Mouse (Mus musculus): Measurements from ENCODE around the gene Kcnk1.

Gene Kcnk1

DNA sequence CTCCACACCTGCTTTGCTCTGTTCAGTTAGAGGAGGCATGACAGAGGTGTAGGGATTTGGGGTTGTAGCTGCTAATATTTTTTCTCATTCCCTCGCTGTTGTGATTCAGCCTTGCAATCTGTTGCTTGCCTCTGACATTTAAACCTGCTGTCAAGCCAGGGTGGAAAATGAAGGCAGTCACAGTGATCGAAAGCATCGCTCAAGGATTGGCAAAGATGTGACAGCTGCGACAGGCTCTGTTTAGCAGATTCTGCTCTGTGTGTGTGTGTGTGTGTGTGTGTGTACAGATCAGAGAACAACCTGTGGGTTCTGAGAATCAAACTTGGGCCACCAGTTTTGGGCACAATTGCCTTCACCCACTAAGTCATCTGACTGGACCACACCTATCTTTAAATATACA lies 50.8 kb downstream of the Kcnk1 start:
- no peak for DNase-seq (ENCODE audit: low read depth, low spot score)

DNA sequence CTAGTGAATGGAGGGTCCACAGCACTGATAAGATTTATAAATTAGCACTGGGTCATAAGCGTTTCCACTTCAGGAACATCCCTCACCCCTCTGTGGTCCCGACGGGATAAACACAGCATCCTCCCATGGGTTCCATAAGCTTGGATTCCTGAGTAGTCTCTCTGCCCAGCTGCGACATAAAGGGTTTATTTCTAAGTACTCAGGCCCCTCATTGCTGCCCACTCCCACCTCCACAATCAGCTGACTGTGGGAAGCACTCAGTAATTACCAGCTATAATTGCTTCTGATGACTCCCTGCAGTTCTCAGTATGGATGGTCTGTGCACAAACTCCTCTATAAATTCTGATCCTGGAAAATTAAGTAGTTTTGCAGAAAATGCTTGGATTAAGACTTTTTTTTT lies 58.9 kb downstream of the Kcnk1 start:
- no peak for DNase-seq (ENCODE audit: low read depth, low spot score)

GRCm38 (mm10) chr8:126058876-126059275 lies 63.9 kb downstream of the Kcnk1 start:
- DNase-seq (ENCODE audit: low read depth, low spot score), result no peak

- DNase-seq (ENCODE audit: low read depth, low spot score), result no peak
Observed at GRCm38 (mm10) chr8:126062844-126063243, 67.9 kb downstream of the Kcnk1 start.

DNA sequence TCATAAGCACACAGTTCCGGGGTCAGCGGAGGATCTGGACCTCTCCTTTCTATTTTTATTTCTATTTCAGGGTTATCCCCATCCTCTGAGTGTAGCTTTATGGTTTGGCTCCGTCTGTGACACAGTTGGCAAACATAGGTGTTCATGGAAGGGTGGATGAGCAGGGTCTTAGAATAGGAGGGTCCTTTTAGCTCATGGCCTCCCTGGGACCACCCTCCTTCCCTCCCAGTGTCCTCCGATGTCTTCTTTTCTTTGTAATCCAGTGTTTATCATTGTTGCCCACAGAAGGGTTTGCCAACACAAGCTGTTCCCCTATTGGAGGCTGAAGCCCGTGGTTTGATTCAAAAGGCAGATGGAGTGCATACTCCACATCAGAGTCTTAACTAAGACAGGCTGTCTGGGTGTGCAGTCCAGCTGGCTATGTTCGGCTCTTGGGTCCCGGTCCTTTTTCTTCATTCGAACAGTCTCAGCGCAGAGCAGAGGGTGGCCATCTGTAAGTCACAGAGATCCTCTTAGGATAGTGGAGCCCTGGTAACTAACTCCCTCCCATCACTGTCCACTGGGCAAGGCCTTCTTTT lies 69.0 kb downstream of the Kcnk1 start:
- DNase-seq (ENCODE audit: low read depth, low spot score), result no peak

DNA sequence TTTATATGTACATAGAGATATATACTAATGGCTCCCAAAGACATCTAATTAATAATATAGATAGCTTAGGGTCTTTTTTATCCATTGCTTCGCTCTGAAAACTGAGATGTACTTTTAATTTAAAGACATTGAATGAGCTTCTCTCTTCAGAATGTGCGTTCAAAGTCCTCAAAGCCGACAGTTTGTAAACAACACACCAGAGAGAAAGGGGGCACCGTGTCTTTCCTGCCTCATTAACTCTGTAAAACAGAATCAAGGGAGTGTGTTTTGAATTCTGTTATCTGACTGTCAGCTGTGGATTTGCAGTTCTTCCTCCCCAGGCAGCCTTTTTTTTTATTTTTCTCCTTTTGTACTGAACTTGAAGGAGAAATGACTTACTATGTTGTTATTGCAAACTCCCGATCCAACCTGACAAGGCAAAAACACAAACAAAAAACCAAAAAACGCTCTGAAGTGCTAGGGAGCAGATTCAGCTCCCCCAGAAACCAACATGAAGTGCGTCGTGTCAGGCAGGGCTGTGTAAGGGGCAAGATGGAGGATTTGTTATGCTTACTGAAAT lies 69.7 kb downstream of the Kcnk1 start:
- no peak for DNase-seq (ENCODE audit: low read depth, low spot score)

DNA sequence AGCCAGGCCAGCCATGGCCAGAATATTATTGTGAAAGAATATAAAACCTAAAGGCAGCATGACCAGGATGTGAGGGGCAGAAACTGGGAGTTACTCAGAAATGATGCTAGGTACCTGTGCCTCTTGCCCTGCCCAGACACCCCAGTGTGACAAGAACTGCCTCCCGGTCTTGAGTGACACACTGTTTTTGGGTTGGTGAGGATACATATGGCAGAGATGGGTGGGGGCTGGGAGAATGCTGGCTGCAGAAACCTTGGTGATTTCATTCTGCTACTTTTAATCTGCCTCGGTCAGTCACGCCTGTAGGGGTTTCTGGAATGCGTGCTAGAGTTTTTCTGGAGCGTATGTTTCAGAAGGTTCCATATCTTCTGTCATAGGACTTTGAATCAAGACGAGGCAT lies 72.3 kb downstream of the Kcnk1 start:
- no peak for DNase-seq (ENCODE audit: low read depth, low spot score)

GRCm38 (mm10) chr8:126068136-126068535 lies 73.2 kb downstream of the Kcnk1 start:
- DNase-seq (ENCODE audit: low read depth, low spot score), result no peak

- no peak for DNase-seq (ENCODE audit: low read depth, low spot score)
Observed at GRCm38 (mm10) chr8:126072678-126073077, 77.7 kb downstream of the Kcnk1 start.

GRCm38 (mm10) chr8:126073141-126073740 lies 78.3 kb downstream of the Kcnk1 start:
- DNase-seq (ENCODE audit: low read depth, low spot score), result no peak

DNA sequence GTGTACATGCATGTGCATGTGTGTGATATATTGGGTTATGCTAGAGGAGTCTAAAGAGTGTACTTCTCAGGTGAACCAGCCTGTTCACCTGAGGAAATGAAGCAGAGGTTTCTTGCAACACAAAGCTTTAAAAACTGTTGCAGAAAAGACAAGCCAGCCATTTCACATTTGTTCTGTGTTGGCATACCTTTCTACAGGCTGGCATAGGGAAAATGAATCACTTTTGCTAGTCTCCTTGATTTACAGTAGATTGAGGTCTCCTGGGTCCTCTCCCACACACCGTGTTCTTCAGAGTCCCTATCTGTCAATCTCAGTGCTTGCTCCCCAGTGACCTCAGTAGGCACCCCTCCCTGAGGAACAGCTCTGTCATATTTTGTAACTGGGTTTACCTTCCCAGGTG lies 79.1 kb downstream of the Kcnk1 start:
- no peak for DNase-seq (ENCODE audit: low read depth, low spot score)

DNA sequence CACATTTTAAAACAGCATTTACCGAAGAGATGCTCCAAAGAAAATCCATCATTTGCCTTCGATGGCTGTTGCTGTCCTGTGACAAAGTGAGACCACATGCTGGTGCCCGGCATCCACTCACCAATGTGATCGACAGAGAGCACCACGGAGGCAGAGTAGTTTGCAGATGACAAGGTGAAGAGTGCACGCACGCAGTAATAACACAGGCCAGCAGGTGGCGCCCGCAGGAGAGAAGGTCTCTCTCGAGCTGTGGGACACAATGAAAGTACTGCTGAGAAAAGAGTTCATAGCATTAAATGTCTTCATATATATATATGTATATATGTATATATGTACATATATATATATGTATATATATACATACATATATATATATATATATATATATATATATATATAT lies 80.4 kb downstream of the Kcnk1 start:
- DNase-seq (ENCODE audit: low read depth, low spot score), result peak; percentile 34
